Mouse (Mus musculus) kidney, postnatal 4 days (tissue): ENCODE results near the gene Mindy4b-ps.
A peak's percentile ranks its signal among the peaks of the same experiment; 100 is the strongest.

Source experiments
- DNase-seq, 2 experiments: peaks; one replicate each; pipeline ENCODE4 v3.0.0; 2021; ENCODE audit warnings: mixed read lengths in 2 of 2

Gene Mindy4b-ps

DNA sequence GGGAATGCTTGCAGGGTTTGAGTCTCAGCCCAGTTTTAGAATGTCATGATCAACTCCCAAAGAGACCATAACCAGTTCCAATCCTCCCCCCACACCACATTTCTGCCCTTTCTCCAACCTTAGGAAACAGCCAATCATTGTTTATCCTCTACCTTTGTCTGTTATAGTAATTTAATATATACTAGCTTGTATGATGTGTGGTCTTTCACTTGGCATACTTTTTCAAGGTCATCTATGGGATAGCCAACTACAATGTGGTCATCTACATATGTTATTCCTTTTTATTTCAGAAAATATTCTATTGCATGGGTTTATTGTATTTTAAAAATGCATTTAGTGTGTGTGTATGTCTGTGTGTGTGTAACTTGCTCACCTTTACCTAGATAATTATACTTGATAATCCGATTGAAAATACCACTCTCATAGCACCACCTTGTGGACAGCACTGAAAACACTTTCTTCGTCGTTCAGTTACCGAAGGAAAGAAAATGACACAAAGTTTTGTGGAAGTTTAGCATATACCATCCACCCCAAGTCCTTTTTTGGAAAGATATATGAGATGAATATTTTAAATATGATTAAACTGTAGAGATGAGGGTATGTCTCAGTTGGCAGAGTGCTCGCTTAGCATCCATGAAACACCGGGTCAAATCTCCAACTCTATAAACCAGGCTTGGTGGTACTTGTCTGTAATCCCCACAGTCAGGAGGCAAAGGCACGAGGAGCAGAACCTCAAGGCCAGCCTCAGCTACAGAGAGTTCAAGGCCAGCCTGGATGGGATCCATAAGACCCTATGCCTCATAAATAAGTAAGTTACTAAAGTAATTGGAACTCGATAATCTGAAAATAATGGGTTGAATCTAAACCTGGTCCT, 37.7 kb downstream of the Mindy4b-ps start:
- DNase-seq, result peak; percentile 33 to 40

DNA sequence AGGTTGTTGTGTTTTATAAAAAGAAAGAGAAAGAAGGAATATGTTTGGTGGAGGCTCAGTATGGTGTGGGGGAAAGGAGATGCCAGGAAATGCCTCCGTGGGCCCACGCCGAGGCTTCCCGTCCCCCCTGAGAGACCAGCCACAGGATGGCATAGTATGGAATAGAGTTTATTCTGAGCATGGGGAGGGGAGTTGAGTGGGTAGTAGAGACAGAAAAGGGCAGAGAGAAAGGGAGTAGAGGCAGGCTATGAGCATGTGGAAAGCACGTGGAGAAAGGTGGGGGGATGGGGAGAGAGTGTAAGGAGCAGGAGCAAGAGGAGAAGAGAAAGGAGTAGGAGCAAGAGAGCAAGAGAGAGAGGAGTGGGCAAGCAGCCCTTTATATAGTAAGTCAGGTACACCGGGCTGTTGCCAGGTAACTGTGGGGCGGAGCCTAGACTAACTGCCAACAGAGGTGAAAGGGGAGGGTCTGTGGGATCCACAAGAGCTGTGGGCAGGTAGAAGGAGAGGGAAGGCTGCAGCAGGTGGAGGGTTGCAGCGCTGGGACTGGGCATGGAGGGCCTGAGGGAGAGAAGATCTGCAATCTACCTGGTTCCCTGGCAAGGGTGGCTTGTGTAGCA, 38.4 kb downstream of the Mindy4b-ps start:
- peak; percentile 24 to 34 for DNase-seq

DNA sequence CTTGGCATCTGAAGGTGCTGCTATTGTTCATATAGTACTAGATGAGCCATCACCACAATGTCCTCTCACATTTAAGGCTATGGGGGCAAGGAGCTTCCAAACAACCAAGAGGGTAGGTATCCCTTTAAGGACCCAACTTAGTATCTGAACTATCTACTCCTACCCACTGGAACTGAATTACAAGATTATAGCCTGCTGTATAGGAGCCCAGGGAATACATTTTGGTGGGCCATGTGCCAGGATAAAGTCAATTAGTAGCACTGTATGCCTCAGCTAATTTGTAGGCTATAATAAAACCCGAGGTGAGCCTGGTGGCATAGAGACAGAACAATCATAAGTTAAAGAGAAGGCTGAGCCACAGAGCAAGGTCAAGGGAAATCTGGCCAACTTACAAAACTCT, 65.7 kb downstream of the Mindy4b-ps start:
- DNase-seq, result no peak

DNA sequence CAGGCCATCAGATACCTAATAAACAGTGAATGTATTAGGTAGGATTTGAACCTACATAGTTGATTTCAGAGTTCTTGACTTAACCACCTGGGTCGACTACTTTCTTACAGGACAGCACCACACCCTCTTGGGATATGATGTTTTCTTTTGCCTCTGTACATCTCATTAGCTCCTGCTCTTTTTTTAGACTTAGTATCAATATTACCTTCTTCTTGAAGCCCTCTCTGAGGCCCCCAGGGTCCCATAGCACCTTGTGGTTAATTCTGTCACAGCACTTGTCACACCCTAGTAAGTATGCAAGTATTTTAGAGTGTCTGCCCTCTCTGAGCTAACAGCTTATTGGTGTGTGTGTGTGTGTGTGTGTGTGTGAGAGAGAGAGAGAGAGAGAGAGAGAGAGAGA, 66.3 kb downstream of the Mindy4b-ps start:
- no peak for DNase-seq

DNA sequence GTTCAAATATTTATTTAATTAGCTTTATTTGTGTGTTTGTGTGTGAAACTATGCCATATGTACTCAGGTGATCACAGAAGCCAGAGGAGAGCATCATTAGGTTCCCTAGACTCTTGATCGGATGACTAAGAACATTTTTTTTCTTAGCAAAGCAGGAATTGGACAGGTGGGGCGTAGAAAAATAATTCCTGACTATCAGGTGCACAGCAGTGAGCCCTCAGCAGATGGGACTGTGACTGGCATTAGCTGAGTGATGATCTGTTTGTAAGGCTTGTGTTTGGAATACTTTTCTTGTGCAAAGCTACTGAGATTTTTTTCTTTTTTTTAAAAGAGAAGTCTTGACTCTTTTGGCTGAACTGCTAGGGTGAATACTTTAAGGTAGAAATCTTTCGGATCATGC, 67.8 kb downstream of the Mindy4b-ps start:
- DNase-seq, result no peak

DNA sequence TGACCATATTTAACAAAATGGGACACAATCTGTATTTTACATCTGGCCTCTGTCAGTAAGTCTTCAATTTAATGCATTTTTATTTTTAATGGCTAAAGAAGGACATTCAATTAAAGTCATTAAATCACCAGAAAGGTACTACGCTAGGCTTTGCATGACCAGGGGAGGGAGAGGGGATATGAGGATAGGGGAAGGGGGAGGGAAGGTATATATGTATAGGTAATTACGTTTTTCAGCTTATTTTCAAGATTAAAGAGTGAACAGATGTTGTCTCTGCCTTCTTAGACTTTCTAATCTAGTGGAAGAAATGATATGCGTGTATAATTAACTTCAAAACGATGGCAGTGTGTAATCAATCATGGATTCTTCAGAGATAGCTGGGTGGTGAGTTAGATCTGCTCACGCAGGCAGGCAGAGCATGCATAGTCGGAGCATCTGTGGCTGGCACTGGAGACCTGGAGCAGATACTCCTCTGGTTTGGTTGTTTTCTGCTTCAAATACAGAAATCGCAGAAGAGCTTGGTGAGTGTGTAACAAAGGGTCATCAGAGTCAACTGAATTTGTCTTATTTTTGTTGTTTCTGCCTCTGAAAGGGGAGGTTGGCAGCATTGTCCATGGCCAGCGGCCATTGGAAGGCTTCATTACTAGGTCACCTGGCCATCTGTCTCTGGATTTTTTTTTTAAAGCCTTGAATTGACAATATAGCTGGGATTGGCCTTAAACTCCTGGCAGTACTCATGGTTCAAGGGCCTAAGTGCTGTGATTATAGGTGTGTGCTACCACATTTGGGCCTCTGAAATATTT, 70.1 kb downstream of the Mindy4b-ps start:
- no peak for DNase-seq

DNA sequence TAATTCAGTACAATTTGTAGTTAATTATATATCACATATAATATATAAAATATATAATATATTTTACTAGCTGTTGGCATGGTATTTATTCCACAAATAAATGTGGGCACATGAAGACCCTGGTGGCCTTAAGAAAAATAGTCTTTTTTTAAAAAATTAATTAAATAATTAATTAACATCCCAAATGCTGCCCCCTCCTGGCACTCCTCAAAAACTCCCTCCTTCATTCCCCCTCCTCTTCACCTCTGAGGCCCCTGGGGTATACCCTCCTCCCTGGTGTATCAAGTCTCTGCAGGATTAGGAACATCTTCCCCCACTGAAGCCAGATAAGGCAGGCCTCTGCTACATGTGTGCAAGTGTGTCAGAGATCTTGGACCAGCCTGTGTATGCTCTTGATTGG, 73.4 kb downstream of the Mindy4b-ps start:
- no peak for DNase-seq

DNA sequence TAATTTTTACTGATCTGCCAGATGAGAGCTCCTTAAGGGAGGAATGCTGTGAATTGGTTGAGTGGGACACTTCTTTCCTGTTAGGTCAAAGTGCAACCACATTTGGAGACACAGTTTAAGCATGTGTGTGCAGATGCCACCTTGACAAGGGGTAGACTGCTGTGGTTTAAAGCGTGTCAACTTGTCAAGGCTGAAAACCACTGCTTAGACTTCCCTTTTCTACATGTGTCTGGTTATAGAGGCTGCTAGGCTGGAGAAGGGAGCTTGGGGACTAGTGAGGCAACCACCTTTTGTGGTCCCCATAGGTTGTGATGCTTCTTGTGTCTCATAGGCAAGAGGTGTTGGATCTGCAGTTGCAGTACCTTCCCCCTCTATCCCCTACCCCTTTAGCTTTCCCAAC, 74.2 kb downstream of the Mindy4b-ps start:
- DNase-seq, result no peak

DNA sequence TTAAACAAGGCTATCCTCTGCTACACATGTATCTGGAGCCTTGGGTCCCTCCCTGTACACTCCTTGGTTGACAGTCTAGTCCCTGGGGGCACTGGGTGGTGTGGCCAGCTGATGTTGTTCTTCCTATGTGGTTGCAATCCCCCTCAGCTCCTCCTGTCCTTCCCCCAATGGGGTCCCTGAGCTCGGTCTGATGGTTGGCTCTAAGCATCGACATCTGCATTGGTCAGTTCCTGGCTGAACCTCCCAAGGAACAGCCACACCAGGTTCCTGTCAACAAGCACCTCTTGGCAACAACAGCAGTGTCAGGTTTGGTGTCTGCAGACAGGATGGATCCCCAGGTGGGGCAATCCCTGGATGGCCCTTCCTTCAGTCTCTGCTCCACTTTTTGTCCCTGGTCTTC, 82.6 kb downstream of the Mindy4b-ps start:
- no peak for DNase-seq
